In the genomic region with DNA sequence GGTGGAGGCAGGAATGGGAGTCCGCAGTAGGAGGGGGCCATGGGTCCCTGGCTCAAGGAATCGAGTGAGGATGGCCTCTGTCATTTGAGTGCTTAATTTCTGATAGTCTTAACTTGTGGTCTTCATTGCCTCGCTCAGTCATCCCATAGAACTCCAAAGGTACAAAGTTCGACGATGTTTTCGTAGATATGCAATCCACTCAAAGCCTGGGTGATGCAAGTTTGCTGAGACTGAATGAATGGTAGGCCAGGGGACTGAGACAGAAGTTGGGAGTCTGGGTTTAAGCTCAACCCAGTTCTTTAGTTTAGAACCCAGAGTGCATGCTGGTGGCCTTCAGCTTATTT, we compare ENCODE assay signal across 8 mouse cellular contexts. TPM values are rescaled to one million over a fixed set of nuclear protein-coding genes. Genes with fewer than 3 reads are reported as not detected.
DNase-seq lines count a peak whose midpoint lies in the region; ATAC-seq and TF ChIP-seq lines count a peak whose summit lies in the region.

A gene (minus strand): TSS at position 240 of the 344 bp plus-strand sequence.

- H3K4me3 ChIP-seq in heart, adult 2 months: peak within 1 kb of the TSS; percentile 75
- H3K4me3 ChIP-seq in ES-Bruce4 (ENCODE audit: low read depth, low read length): peak within 1 kb of the TSS; percentile 93
- peak within 1 kb of the TSS; percentile 81 for H3K4me3 ChIP-seq in embryonic facial prominence, embryonic 15.5 days (replicated peaks)
- peak within 1 kb of the TSS; percentile 97 for H3K4me3 ChIP-seq in intestine, embryonic 14.5 days (ENCODE audit: low read depth, low read length)
- peak within 1 kb of the TSS; percentile 98 for H3K4me3 ChIP-seq in midbrain, embryonic 12.5 days

- no peak for ATAC-seq in embryonic facial prominence, embryonic 15.5 days (ENCODE audit: insufficient number of reproducible peaks, low FRiP score, low TSS enrichment, low read depth)
- no peak for ATAC-seq in intestine, embryonic 14.5 days (replicated peaks; ENCODE audit: low FRiP score, low TSS enrichment, low read depth)
- ATAC-seq in midbrain, embryonic 12.5 days (ENCODE audit: low FRiP score, low read depth): peak; percentile 41; the same call in 1 of the 2 replicates

- H3K79me2 ChIP-seq in heart, adult 2 months (replicated peaks; ENCODE audit: control insufficient read depth, insufficient read depth, low read length): no peaks in the 10 kb centered on the region

- TF ChIP-seq CTCF in heart, adult 2 months (IDR thresholded peaks at IDR 0.05): no peak
- no peak for TF ChIP-seq CTCF in ES-Bruce4 (IDR thresholded peaks at IDR 0.05; ENCODE audit: low read depth, low read length)

- H3K9me3 ChIP-seq in ES-Bruce4 (replicated peaks; ENCODE audit: control insufficient read depth, insufficient read depth, low read length, poor library complexity, severe bottlenecking): no peaks in the 10 kb centered on the region
- no peaks in the 10 kb centered on the region for H3K9me3 ChIP-seq in embryonic facial prominence, embryonic 15.5 days (replicated peaks)
- H3K9me3 ChIP-seq in intestine, embryonic 14.5 days (ENCODE audit: control insufficient read depth, low read length): no peaks in the 10 kb centered on the region
- no peaks in the 10 kb centered on the region for H3K9me3 ChIP-seq in midbrain, embryonic 12.5 days

- no peak for DNase-seq in heart, adult 2 months
- no peak for DNase-seq in heart, postnatal 4 days
- no peak for DNase-seq in intestine, embryonic 14.5 days (ENCODE audit: low spot score)
- no peak for DNase-seq in right cerebral cortex, postnatal 4 days
- no peak for DNase-seq in cerebellum, adult 9-10 months

- peak within 1 kb of the TSS; percentile 94 for H3K4me2 ChIP-seq in embryonic facial prominence, embryonic 15.5 days (replicated peaks)
- peak within 1 kb of the TSS; percentile 85 for H3K4me2 ChIP-seq in intestine, embryonic 14.5 days (ENCODE audit: low read length)
- H3K4me2 ChIP-seq in midbrain, embryonic 12.5 days (replicated peaks): peak within 1 kb of the TSS; percentile 99

- WGBS in heart, adult 2 months: under 1% methylated on average over 6 of the region's 6 CpGs
- WGBS in embryonic facial prominence, embryonic 15.5 days: 1% methylated on average over 6 of the region's 6 CpGs
- WGBS in intestine, embryonic 14.5 days: 2% methylated on average over 6 of the region's 6 CpGs
- 3% methylated on average over 6 of the region's 6 CpGs for WGBS in midbrain, embryonic 12.5 days

- H3K27ac ChIP-seq in heart, adult 2 months: peak within 1 kb of the TSS; percentile 74
- H3K27ac ChIP-seq in ES-Bruce4 (ENCODE audit: insufficient read depth, low read length): peak within 1 kb of the TSS; percentile 5; the same call in 1 of the 2 replicates
- peak within 1 kb of the TSS; percentile 63 for H3K27ac ChIP-seq in embryonic facial prominence, embryonic 15.5 days (replicated peaks)
- H3K27ac ChIP-seq in intestine, embryonic 14.5 days (ENCODE audit: low read depth): peak within 1 kb of the TSS; percentile 57
- peak within 1 kb of the TSS; percentile 65 for H3K27ac ChIP-seq in midbrain, embryonic 12.5 days (replicated peaks)

- TF ChIP-seq POLR2A in heart, adult 2 months (IDR thresholded peaks at IDR 0.05; ENCODE audit: insufficient read depth, low read depth, low read length): no peak
- TF ChIP-seq POLR2A in ES-Bruce4 (IDR thresholded peaks at IDR 0.05; ENCODE audit: insufficient read depth, low read length): no peak

- H3K36me3 ChIP-seq in heart, adult 2 months (ENCODE audit: control insufficient read depth, insufficient read depth, low read length): no peaks in the 10 kb centered on the region
- peaks cover 14% of the 10 kb centered on the region for H3K36me3 ChIP-seq in ES-Bruce4 (ENCODE audit: control insufficient read depth, insufficient read depth, low read length, poor library complexity, severe bottlenecking)
- H3K36me3 ChIP-seq in embryonic facial prominence, embryonic 15.5 days: peaks cover 20% of the 10 kb centered on the region
- peaks cover 9% of the 10 kb centered on the region; the same call in 1 of the 2 replicates for H3K36me3 ChIP-seq in intestine, embryonic 14.5 days (ENCODE audit: control insufficient read depth, insufficient read depth, low read length)
- peaks cover 14% of the 10 kb centered on the region; the same call in 1 of the 2 replicates for H3K36me3 ChIP-seq in midbrain, embryonic 12.5 days

- H3K4me1 ChIP-seq in heart, adult 2 months (ENCODE audit: control insufficient read depth, insufficient read depth, low read length): peaks cover 3% of the 10 kb centered on the region
- no peaks in the 10 kb centered on the region for H3K4me1 ChIP-seq in ES-Bruce4 (ENCODE audit: control insufficient read depth, insufficient read depth, low read length)
- H3K4me1 ChIP-seq in embryonic facial prominence, embryonic 15.5 days: peaks cover 15% of the 10 kb centered on the region
- peaks cover 8% of the 10 kb centered on the region for H3K4me1 ChIP-seq in intestine, embryonic 14.5 days (replicated peaks; ENCODE audit: control insufficient read depth, insufficient read depth, low read length)
- H3K4me1 ChIP-seq in midbrain, embryonic 12.5 days: peaks cover 19% of the 10 kb centered on the region

- H3K27me3 ChIP-seq in heart, adult 2 months (ENCODE audit: control insufficient read depth, insufficient read depth, low read length): no peaks in the 10 kb centered on the region
- H3K27me3 ChIP-seq in ES-Bruce4 (ENCODE audit: control insufficient read depth, insufficient read depth, low read length, poor library complexity, severe bottlenecking): no peaks in the 10 kb centered on the region
- H3K27me3 ChIP-seq in embryonic facial prominence, embryonic 15.5 days: no peaks in the 10 kb centered on the region
- H3K27me3 ChIP-seq in intestine, embryonic 14.5 days (replicated peaks; ENCODE audit: control insufficient read depth, insufficient read depth, low read length): no peaks in the 10 kb centered on the region
- H3K27me3 ChIP-seq in midbrain, embryonic 12.5 days: no peaks in the 10 kb centered on the region

- H3K9ac ChIP-seq in heart, adult 2 months (ENCODE audit: low read depth, low read length): peak within 1 kb of the TSS; percentile 88
- peak within 1 kb of the TSS; percentile 77 for H3K9ac ChIP-seq in ES-Bruce4 (ENCODE audit: low read depth, poor library complexity, severe bottlenecking)
- peak within 1 kb of the TSS; percentile 93 for H3K9ac ChIP-seq in embryonic facial prominence, embryonic 15.5 days
- H3K9ac ChIP-seq in intestine, embryonic 14.5 days (ENCODE audit: low read length): peak within 1 kb of the TSS; percentile 88
- peak within 1 kb of the TSS; percentile 92 for H3K9ac ChIP-seq in midbrain, embryonic 12.5 days (replicated peaks)

- no peak for TF ChIP-seq EP300 in heart, adult 2 months (IDR thresholded peaks at IDR 0.05; ENCODE audit: insufficient read depth, low read depth, low read length)
- no peak for TF ChIP-seq EP300 in ES-Bruce4 (IDR thresholded peaks at IDR 0.05; ENCODE audit: insufficient read depth, low read depth, low read length)

- intact Hi-C loops in heart, adult 2 months (cut with DNase I): loop anchor here (5.0 kb wide), 3 partner anchors 109 to 309 kb away; a partner anchor contains a TSS

RNA-seq across cellular contexts. Expression of the gene that starts here (rescaled TPM):
- total RNA-seq in heart, adult 2 months (2021): 10 to 100 TPM in 1 of 2 experiments, 1 to 10 TPM in 1; 9.2 to 10.0 TPM
- 5.7 and 6.3 TPM in 2 replicates for polyA plus RNA-seq in heart, adult 2 months (2012; rRNA removed)
- total RNA-seq in heart, postnatal 4 days (2021): 1 to 10 TPM; 8.9 to 9.5 TPM
- polyA plus RNA-seq in ES-Bruce4 (2011; ENCODE audit: insufficient read depth, insufficient read length, low read depth, missing spikeins): 8.7 and 8.8 TPM in 2 replicates
- polyA plus RNA-seq in embryonic facial prominence, embryonic 15.5 days (2015; fragmentation: Nextera tagmentation; extraction: Ambion mirVana): 17.2 and 17.5 TPM in 2 replicates
- polyA plus RNA-seq in intestine, embryonic 14.5 days (2014; fragmentation: Nextera tagmentation; extraction: Ambion mirVana): 16.9 and 17.9 TPM in 2 replicates
- 19.7 and 19.8 TPM in 2 replicates for polyA plus RNA-seq in midbrain, embryonic 12.5 days (2016; fragmentation: Nextera tagmentation; extraction: Ambion mirVana)

Comparison
In these comparisons a context has a peak if more than half of its experiments do, and no peak if none do; other contexts are left out.
1. H3K27ac ChIP-seq: peak in every context shown above with its lines; median percentile 74 in heart, adult 2 months; 65 in midbrain, embryonic 12.5 days; 63 in embryonic facial prominence, embryonic 15.5 days; 57 in intestine, embryonic 14.5 days; 5 in ES-Bruce4.